Mouse (Mus musculus): ENCODE measurements around the gene Cldn7. TPM values are rescaled to one million over a fixed set of nuclear protein-coding genes. Genes with fewer than 3 reads are reported as not detected.
"Not testable (repeated sequence)": the region's sequence is repeated elsewhere in the genome, so short reads cannot be mapped to it uniquely, and the experiment has no call there.

The Cldn7 gene
- total RNA-seq, 2 experiments from 2014 or later: 0.38 TPM; not detected in 1

DNA sequence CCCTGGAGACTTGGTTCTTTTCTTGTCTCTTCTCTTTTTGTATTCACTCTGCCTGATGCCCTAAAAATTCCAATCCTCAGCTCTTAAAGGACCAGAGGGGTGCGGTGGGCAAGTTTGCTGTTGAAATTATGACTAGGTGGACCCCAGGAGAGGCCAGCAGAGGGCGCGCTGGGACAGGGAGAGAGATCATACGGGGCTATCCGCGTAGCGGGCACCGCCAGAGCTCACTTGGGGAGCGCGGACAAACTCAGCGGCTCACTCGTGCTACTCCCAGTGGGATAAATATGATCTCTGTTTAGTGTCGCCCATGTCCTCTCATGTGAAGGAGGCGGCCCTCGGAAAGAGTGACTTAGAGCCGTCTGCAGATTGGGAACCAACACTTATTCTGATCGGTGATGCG is 30.4 kb upstream of the Cldn7 start:
- DNase-seq: peak; percentile 99

DNA sequence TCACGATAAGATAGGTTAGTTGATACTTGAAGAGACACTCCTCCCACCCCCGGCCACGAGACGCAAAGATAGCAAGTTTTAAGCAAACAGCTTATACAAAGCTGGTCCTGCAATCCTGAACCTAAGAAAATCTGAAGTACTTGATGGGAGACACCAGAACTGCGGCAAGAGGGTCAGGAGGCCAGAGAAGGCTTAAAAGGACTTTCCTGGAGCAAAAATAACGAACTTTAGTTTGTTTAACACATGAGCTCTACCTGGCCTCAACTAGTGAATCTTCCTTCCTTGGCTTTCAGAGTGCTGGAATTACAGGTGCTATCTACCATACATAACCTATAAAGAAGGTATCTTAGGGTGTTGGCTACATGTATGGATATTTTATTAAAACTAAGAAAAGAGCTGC is 29.9 kb upstream of the Cldn7 start:
- no peak for DNase-seq

- DNase-seq: peak; percentile 80
Measured at GRCm38 (mm10) chr11:69935137-69935879, 29.3 kb upstream of the Cldn7 start, which contains the start of gene Ybx2. Gene Ybx2, plus strand, starts transcription at chr11:69935796.

DNA sequence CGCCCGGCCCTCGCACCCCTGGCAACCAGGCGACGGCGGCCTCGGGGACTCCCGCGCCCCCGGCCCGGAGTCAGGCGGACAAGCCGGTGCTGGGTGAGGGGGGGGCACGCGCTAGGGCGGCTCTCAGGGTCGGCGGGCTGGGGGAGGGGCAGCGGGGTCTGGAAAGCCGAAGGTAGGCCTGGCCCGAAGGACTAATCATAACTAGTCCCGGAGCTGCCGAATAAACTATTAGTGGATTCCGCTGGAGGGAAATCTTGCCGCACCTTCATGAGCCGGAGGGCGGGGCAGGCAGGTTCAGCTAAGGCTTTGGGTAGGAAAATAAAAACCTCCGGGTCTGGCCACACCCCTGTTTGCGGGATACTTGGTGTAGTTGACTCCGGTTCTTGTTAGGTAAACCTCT is 28.4 kb upstream of the Cldn7 start:
- no peak for DNase-seq

DNA sequence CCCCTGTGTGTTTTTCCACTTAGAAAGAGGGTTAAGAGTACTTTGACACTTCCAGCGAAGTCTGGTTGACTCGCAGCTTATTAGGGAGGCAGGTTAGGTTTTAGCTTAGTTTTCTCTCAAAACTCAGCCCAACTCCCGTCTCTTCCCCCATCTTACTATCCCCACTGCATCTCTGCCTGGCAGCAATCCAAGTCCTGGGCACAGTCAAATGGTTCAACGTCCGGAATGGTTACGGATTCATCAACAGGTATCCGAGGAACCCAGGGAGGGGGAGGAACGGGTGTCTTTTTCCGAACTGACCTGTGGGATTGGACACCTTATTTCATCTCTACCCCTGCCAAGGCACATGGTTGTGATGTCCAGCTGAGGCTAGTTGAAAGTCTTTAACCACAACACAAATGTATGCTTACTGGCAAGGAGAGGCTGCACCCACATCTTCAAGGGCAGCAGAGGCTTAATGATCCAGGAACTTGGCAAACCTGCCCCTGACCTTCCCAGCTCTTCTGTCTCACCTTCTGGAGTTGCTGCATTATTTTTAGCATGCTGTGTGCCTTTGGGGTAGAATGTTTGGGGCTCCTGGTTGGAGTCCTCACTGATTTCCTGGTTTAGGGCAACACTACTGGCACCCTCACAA is 27.7 kb upstream of the Cldn7 start:
- no peak for DNase-seq

DNA sequence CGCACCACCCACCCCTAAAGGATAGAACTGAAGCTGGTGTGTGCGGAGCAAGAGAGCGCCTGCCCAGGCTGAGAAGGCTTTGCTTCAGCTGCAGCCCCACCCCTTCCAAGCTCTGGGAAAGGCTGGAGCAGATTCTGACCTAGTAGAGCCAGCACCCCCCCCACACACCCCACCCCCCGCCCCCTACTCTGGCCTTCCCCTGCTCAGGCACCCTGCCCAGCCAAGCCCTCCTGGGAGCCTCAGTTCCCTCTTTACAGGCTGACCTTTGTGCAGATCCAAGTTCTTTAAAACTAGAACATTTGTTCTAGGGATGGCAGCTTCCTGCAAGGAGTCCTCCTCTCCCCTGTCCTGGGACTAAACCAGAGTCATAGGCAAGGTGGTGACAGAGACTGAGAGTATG is 27.2 kb upstream of the Cldn7 start:
- DNase-seq: peak; percentile 70

DNA sequence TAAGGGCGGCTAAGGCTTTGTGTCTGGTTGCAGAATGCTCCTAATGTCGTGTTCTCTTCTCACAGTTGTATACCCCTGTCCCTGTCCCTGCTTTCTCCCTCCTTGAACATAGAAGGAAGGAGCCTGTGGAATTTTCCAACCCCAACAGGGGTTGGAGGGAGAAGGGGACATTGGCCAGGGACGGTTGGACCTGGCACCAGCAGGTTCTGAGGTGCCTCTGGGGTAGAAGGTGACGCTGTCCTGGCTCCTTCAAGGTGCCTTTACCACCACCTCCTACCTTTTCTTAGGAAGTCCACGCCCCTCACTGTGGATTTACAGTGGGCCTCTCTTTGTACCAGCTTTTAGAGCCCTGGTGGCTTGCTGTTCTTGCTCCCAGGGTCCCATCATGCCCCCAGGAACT is 26.7 kb upstream of the Cldn7 start:
- no peak for DNase-seq

- DNase-seq: no peak
Measured at GRCm38 (mm10) chr11:69938401-69938979, 26.1 kb upstream of the Cldn7 start.

DNA sequence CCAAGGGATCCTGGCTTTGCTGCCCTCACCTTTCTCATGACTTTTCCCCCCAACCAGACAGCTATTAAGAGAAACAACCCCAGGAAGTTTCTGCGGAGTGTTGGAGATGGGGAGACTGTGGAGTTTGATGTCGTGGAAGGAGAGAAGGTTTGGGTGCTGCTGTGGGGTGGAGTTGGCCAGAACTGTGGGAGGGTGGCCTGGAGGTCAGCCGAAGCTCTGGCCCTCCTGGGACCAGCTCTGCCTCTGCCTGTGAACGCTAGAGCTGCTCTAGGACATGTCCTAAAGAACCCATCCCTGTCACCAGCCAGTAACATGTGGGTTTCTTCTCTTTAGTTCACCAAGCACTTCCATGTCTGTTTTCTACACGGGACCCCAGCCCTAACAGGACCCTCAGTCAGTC is 25.4 kb upstream of the Cldn7 start:
- no peak for DNase-seq

DNA sequence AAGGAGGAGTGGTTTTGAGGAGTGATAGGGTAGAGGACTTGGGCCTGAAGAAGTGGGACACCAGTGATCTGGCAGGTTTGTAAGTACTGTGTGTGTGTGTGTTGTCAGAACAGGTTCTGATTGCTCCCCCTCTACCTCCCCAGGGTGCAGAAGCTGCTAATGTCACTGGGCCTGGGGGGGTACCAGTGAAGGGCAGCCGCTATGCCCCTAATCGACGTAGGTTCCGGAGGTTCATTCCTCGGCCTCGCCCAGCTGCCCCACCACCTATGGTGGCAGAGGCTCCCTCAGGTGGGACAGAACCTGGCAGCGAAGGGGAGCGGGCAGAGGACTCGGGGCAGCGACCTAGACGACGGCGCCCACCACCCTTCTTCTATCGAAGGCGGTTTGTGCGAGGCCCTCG is 24.8 kb upstream of the Cldn7 start:
- no peak for DNase-seq

- DNase-seq: no peak
Measured at GRCm38 (mm10) chr11:69940962-69941361, 23.6 kb upstream of the Cldn7 start.

GRCm38 (mm10) chr11:69945216-69945615 is 19.4 kb upstream of the Cldn7 start:
- DNase-seq: no peak

GRCm38 (mm10) chr11:69945997-69946891 is 18.3 kb upstream of the Cldn7 start:
- DNase-seq: no peak

DNA sequence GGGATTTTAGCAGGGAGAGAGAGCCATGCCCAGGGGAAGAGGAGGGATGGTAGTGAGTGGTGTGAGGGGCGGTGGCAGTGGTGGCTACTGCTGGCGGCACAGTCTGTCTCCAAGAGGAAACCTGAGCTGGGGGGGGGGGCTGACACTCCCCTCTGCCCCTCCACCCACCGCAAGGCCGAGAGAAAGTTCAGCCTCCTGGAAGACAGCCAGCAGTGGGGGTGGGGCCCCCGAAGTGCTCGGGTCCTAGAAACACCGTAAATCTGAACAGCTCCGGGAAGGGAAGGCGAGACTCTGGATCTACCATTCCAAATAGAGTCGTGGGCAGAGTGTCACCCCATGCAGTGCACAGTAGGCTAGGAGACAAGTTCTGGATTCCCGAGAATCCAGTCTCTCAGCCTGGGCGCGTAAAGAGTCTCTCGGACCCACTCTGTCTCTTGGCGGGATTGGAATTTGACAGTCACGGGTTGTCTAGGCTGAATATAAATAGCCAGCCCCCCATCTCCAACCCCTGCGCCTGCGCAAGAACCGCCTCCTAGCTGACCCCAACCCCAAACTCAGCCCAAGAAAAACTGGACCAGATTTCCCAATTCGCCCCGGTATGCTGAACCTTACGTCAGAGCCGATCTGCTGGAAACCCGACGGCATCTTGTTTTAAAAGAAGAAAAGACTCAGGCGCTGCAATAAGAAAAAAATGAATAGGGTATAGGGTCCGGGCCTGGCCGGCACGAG is 17.1 kb upstream of the Cldn7 start:
- peak; percentile 78 for DNase-seq

- peak; percentile 97 for DNase-seq
Measured at GRCm38 (mm10) chr11:69948066-69948762, 16.4 kb upstream of the Cldn7 start, which contains the start of gene Slc2a4. Gene Slc2a4, minus strand, starts transcription at chr11:69948188.

- peak; percentile 89 for DNase-seq
Measured at GRCm38 (mm10) chr11:69948763-69949150, 15.8 kb upstream of the Cldn7 start.

GRCm38 (mm10) chr11:69950807-69951459 is 13.6 kb upstream of the Cldn7 start:
- no peak for DNase-seq

GRCm38 (mm10) chr11:69952274-69952673 is 12.3 kb upstream of the Cldn7 start:
- DNase-seq: no peak

DNA sequence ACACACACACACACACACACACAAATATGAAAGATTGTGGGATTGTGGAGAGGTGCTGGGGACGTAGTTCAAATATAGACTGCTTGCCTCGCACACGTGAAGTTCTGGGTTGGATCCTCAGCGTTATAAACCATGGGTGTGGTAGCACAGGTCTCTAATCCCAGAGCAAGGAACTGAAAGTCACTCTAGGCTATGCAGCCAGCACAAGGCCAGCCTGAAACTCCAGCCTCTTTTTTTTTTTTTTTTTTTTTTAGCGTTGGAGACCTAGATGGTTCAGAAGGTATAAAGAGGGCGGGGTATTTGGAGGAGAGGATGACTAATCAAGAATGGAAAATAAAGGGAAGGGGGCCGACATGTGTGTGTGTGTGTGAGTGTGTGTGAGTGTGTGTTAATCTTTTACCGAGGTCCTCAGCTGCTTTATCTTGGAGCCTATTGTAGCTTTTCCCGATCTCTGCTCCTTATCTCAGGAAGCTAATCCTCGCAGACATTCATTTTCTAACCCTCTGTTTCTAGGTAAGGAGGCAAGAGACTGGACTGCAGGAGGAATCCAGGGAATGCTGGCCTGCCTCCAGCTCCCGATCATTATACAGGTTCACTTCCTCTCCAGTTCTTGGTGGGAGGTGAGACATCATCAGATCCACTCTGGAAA is 11.2 kb upstream of the Cldn7 start:
- no peak for DNase-seq

GRCm38 (mm10) chr11:69955618-69956017 is 9.0 kb upstream of the Cldn7 start:
- not testable (repeated sequence) for DNase-seq

All from gastrocnemius, postnatal 10 days (tissue).